Mouse (Mus musculus) kidney, adult 8-10 months (tissue): ENCODE results near the gene Srrm2.
A peak's percentile ranks its signal among the peaks of the same experiment; 100 is the strongest.
"Not testable (repeated sequence)": the region's sequence is repeated elsewhere in the genome, so short reads cannot be mapped to it uniquely, and the experiment has no call there.

Experiments
- DNase-seq, 2 experiments: peaks; one replicate each; pipeline ENCODE4 v3.0.0; 2022

Srrm2 gene

DNA sequence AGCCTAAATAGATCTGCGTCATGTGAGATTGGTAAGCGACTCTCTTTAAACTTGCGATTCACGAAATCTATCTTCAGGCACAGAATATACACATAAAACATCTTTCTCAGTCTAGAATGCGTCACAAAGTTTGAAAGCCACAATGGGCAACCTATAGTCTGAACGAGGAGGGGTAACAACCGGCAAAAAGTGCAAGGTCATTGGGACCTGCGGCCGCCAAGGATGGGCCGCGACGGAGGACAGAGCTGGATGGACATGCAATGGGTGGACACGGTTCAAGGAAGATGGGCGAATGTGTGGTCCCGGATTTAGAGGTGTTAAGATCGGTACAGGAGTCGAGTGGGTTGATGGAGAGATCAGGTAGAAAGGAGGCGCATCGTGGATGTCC, 19.4 kb upstream of the Srrm2 start:
- no peak for DNase-seq

GRCm38 (mm10) chr17:23771284-23772218, 18.8 kb upstream of the Srrm2 start, which contains the start of gene Flywch1:
TSS of gene Flywch1 (minus strand) at chr17:23771602.
- DNase-seq: peak; percentile 99

GRCm38 (mm10) chr17:23772219-23772556, 18.1 kb upstream of the Srrm2 start:
- not testable (repeated sequence) for DNase-seq

GRCm38 (mm10) chr17:23773676-23774075, 16.7 kb upstream of the Srrm2 start:
- DNase-seq: no peak

DNA sequence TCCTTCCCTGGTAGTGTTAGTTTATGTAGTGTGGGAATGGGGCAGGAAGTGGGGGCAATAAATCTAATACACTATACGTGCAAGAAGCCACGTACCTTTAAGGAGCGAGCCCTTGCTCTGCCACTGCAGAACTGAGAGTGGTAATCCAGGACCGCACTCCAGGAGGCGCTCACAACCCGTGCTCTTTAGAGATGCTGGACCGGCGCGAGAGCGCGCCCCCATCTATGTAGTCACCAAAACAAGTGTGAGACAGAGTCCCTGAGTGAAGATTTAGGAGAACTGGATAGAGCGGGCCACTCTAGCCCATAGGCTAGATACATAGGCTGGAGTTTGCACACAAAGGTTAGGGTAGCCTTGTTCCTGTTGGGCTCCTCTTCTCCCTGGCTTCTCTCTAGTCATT, 16.2 kb upstream of the Srrm2 start:
- peak; percentile 73 to 90 for DNase-seq

DNA sequence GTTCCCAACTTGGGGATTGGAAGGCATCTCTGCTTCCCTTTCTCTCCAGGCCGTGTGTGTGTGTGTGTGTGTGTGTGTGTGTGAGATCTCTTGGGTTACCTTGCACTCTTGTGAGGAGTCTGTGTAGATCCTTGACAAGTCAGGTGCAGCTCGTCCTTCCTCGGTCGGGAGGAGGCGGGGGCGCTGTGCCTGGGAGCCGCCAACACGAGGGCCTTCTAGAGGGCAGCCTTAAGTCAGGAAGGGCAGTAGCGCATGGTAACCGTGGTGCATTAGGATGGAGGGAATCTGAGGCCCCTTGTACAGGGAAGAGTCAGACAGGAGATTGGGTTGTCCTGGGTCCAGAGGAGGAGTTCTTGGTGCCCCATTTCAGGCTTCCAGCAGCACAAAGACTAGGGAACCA, 14.1 kb upstream of the Srrm2 start:
- no peak for DNase-seq

DNA sequence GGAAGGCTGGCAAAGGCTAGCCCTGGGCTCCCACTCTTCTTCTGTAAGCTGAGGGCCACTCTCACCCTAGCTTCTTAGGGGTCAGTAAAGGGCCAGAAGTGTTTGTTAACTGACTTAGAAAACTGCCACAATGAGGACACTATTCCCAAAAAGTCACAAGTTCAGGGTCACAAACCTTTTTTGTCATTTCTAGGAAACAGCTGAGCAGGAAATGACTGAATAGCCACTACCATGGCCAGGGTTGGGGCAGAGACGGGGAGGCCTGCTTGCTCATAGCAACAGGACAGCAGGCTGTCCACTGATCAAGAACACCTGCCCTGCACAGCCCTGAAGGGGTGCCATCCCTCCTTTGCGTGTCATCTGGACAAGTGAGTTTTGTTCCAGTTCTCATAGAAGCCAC, 13.2 kb upstream of the Srrm2 start:
- DNase-seq: no peak

DNA sequence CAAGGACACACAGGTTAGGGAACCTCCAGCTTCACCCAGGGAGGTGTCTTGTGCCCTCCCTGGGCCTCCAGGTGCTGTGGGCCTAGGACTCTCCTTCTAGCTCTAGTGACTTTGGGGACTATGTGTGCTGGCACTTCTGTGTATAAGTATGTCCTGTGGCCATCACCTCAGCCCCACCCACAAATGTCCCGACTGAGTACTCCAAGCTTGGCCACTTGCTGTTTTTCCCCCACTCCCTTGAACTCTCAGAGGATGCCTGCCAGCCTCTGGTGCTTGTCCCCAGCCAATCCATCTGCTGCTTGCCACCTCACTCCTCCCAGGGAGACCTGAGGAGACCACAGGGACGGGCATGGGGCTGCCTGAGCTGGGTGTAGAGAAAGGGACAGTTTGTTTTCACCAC, 11.9 kb upstream of the Srrm2 start:
- DNase-seq: no peak

GRCm38 (mm10) chr17:23783352-23783751, 7.0 kb upstream of the Srrm2 start:
- no peak for DNase-seq

DNA sequence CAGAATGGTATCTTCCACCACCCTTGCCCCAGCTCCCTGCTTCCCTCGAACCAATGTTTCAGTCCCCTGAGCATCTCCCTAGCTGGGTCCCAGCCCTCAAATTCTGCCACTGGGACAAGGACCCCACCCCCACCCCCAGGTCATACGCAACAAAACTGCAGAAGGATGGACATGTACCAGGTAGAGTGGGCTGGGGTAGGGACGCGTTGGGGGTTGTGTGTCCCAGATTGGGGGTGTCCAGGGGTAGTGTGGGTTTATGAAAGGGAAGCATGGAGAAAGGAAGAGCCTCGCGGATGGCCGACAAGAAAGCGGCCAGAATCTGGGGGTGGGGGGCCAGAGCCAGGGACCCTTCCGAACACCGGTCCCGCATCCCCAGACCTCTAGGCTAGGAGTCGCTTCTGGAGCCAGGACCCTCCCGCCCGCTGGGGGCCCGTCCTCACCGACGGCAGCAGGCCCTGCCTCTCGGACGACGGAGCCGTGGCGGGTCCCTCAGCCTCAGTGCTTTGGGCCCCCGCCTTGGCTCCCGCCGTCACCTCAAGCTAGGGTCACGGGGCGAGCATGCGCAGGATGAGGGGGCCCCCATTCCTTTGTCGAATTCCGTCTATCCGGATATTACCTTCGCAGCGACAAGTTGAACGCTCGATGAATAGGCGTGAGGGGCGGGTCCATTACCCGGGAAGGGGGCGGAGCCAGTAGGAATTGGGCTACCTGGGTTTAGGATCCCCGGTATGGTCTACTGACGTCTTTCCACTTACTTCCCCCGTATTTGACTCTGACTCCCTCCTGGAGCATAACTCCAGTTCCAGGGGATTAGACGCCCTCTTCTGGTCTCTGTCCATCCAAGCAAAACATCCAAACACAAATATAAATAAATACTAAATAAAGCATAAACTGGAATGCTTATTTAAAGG, 4.5 kb upstream of the Srrm2 start, which contains the start of gene Flywch2:
Gene Flywch2 (minus strand): TSS at position 521 of the 911 bp plus-strand sequence.
- peak; percentile 87 to 88 for DNase-seq

DNA sequence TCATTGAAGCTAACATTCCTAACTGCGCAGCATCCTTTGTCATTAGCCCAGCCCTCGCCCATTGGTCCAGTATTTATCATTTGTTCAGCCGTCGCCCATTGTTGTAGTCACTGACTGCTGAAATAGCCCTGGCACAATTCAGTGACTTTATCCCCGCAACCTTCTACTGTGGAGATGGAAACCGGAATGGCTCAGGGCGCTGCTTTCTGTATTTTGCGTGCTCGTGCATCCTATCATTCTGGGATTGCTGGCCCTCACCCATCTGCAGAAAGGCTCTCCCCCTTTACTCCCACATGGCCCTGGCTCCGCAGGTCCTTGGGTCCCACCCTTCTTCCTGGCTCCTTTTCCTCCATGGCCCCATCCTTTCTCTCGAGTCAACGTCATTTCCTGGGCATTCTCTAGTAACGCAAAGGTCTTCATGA, 3.8 kb upstream of the Srrm2 start:
- peak in 1 of 2 experiments; percentile 17 for DNase-seq

DNA sequence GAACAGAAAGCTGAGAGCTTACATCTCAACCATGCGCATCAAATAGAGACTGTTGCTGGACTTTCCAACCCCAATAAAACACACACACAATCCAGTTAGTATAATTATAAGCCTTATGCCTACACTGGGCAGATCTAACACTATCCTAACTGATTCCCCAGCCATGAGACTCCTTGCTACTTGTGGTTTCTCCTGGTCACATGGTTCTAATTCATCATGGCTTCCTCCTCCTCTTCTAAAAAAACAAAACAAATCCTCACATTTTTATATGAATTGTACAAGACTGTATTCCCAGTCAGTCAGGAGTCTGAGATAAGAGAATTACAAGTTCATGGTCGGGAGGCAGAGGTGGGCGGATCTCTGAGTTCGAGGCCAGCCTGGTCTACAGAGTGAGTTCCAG, 1.4 kb upstream of the Srrm2 start:
- DNase-seq: no peak

GRCm38 (mm10) chr17:23789749-23790268, 523 bp upstream of the Srrm2 start:
- DNase-seq: no peak

- no peak for DNase-seq
Measured at GRCm38 (mm10) chr17:23791079-23791357, 686 bp downstream of the Srrm2 start.

DNA sequence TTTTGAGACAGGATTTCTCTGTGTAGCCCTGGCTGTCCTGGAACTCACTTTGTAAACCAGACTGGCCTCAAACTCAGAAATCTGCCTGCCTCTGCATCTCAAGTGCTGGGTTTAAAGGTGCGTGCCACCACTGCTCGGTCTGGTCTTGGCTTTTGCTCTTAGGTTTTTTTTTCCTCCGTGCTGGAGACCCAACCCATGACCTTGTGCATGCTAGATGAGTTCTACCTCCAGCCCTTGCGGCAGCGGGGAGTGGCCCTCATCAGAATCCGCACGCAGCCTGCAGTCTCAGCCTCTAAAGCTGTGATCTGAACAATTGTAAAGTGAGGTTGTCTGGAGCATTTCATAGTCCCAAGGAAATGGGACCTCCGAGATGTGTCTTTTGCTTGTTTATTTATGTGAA, 5.0 kb downstream of the Srrm2 start:
- DNase-seq: no peak

- DNase-seq: no peak
Measured at GRCm38 (mm10) chr17:23797316-23797715, 7.0 kb downstream of the Srrm2 start.

GRCm38 (mm10) chr17:23801627-23802026, 11.3 kb downstream of the Srrm2 start:
- no peak for DNase-seq

DNA sequence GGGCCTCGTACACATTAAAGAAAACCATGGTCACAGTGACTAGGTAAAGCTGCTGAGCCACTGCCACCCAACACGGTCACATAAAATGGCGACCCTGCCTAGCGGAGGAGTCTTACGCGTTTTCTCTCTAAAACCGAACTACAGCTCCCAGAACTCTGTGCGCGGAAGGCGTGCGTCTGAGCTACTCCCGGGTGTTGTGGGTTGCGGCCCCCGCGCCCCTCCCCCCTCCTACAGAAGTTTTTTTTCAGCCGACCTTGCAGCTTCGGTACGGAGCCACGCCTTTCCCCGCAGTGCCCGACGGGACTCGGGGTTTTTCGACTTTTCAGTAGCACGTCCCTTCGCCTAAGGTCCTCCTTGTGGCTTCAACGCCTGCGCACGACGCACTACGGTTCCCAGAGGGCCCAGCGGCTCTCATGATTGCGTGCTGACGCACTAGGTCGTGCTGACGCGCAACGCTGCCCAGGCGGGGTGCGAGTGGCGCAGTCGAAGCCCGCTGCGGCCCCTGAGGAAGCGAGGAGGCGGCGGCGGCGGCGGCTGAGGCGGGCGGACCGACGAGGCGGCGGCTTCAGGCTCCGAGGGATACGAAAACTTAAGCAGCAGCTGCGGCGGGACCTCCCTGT, 12.5 kb downstream of the Srrm2 start:
- DNase-seq: peak; percentile 98 to 99

- DNase-seq: peak; percentile 70 to 74
Measured at GRCm38 (mm10) chr17:23803366-23804041, 13.2 kb downstream of the Srrm2 start.

DNA sequence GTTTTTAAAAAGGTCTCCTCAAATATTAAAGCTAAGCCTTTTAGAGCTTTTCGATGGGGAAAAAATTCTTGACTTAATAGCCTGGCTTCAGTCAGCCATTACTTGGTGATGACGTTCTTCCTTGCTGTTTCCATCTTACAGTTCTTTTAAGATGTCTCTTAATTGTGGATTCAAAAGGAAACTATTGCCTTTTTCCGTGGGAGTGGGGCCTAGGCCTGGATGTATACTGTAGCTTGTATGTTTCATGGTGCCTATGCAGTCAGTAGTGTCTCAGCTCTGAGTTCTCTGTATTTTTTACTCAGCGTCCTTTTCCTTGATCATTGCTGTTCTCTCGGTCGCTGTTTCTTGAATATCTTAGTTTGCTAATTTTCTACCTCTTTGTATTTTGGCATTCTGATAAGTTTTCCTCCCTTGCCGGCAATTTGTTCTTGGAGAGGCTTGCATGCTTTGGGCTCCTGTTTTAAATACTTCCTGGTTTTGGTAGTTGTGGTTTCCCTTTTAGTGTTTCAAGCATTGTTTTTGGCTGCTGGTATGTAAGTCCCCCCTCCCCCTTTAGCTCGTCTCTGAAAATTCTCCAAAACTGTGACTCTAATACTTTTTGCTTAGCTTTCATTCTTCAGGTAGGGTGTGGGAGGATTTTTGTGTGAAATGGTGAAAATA, 14.2 kb downstream of the Srrm2 start:
- no peak for DNase-seq

- peak; percentile 51 to 62 for DNase-seq
Measured at GRCm38 (mm10) chr17:23806867-23807266, 16.5 kb downstream of the Srrm2 start.

DNA sequence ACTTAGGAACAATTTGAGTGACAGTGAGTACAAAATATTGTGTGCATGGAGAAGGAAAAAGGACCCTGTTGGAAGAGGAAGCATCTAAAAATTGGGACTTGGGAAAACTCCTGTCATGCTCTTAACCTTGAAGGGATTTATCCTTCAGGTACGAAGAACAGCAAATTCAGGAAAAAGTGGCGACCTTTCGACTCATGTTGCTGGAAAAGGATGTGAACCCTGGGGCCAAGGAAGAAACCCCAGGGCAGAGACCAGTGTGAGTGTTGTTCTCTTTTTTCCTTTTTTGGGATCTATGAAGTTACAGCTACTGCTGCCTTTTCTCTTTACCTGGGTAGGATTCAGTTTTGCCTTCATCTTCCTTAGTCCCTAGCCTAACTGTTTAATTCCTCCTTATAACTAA, 17.6 kb downstream of the Srrm2 start:
- DNase-seq: peak; percentile 32 to 37
